Mouse (Mus musculus) cerebellum, postnatal 4 days (tissue): ENCODE measurements around the gene Dlgap1.

Experiments used
- DNase-seq, 2 experiments: peaks; one replicate each; pipeline ENCODE4 v3.0.0; 2022; ENCODE audit warnings: low spot score in 2 of 2, mixed read lengths in 1 of 2

Gene Dlgap1

GRCm38 (mm10) chr17:69969021-69969815 is at the start of gene Dlgap1:
TSS of gene Dlgap1 (plus strand) at chr17:69969073.
- DNase-seq: peak; percentile 59 to 81

GRCm38 (mm10) chr17:69954936-69955335 is 13.9 kb upstream of the Dlgap1 start:
- DNase-seq: no peak

GRCm38 (mm10) chr17:69969816-69970750 is 1.2 kb downstream of the Dlgap1 start:
- peak in 1 of 2 experiments; percentile 46 for DNase-seq

- DNase-seq: no peak
These were observed 4.2 kb downstream of the Dlgap1 start for GRCm38 (mm10) chr17:69973081-69973480.

- DNase-seq: no peak
These were observed 5.1 kb downstream of the Dlgap1 start for GRCm38 (mm10) chr17:69973991-69974390.

GRCm38 (mm10) chr17:69982236-69982923 is 13.5 kb downstream of the Dlgap1 start:
- DNase-seq: no peak

- DNase-seq: no peak
These were observed 27.5 kb downstream of the Dlgap1 start for GRCm38 (mm10) chr17:69996406-69996805.

GRCm38 (mm10) chr17:70002026-70002425 is 33.2 kb downstream of the Dlgap1 start:
- no peak for DNase-seq

- no peak for DNase-seq
These were observed 35.8 kb downstream of the Dlgap1 start for GRCm38 (mm10) chr17:70004628-70005027.

- DNase-seq: no peak
These were observed 38.7 kb downstream of the Dlgap1 start for GRCm38 (mm10) chr17:70007607-70008006.

GRCm38 (mm10) chr17:70016511-70016910 is 47.6 kb downstream of the Dlgap1 start:
- DNase-seq: no peak

GRCm38 (mm10) chr17:70020376-70020775 is 51.5 kb downstream of the Dlgap1 start:
- DNase-seq: no peak

GRCm38 (mm10) chr17:70022618-70023017 is 53.7 kb downstream of the Dlgap1 start:
- no peak for DNase-seq

- DNase-seq: no peak
These were observed 66.0 kb downstream of the Dlgap1 start for GRCm38 (mm10) chr17:70034862-70035261.

- DNase-seq: no peak
These were observed 72.0 kb downstream of the Dlgap1 start for GRCm38 (mm10) chr17:70040751-70041430.

GRCm38 (mm10) chr17:70068281-70068680 is 99.4 kb downstream of the Dlgap1 start:
- no peak for DNase-seq

GRCm38 (mm10) chr17:70072066-70072465 is 103.2 kb downstream of the Dlgap1 start:
- DNase-seq: peak in 1 of 2 experiments; percentile 59

GRCm38 (mm10) chr17:70088220-70088619 is 119.3 kb downstream of the Dlgap1 start:
- no peak for DNase-seq

- no peak for DNase-seq
These were observed 121.9 kb downstream of the Dlgap1 start for GRCm38 (mm10) chr17:70090737-70091136.

- DNase-seq: no peak
These were observed 160.3 kb downstream of the Dlgap1 start for GRCm38 (mm10) chr17:70129151-70129550.

GRCm38 (mm10) chr17:70169831-70170230 is 201.0 kb downstream of the Dlgap1 start:
- DNase-seq: no peak
